Mouse (Mus musculus) ES-Bruce4 (cell line): ENCODE measurements around the gene Pcbp3.

Source experiments
- CTCF ChIP-seq: IDR thresholded peaks from one replicate; pipeline ENCODE4 v1.8.1; 2011; ENCODE audit warnings: low read depth, low read length
- EP300 ChIP-seq: IDR thresholded peaks from 2 replicates; pipeline ENCODE4 v1.6.1; 2011; ENCODE audit warnings: low read depth, low read length; ENCODE audit not compliant: insufficient read depth
- POLR2A ChIP-seq: IDR thresholded peaks from one replicate; pipeline ENCODE4 v1.8.1; 2011; ENCODE audit warnings: low read length; ENCODE audit not compliant: insufficient read depth

- TF ChIP-seq EP300 = no peak
- TF ChIP-seq CTCF = no peak
- TF ChIP-seq POLR2A = no peak
These were observed 26.9 kb upstream of the Pcbp3 start for GRCm38 (mm10) chr10:76988586-76988985.
